Mouse (Mus musculus) liver, postnatal 0 days (tissue): ENCODE measurements around the gene Adamts17. TPM values are rescaled to one million over a fixed set of nuclear protein-coding genes. Genes with fewer than 3 reads are reported as not detected.

ENCODE experiments used
- ATAC-seq: fragments of 200-750 bp; cut with Nextera tagmentation; 2 replicates; pipeline ENCODE4 v1.8.0; 2017; ENCODE audit warnings: mild to moderate bottlenecking, moderate library complexity
- DNase-seq: peaks from one replicate; pipeline ENCODE4 v3.0.0-alpha.2; 2016
- H3K27ac ChIP-seq: fragments of 300-500 bp; sonication (generic); 2 replicates; pipeline ENCODE4 v1.5.1; 2014; ENCODE audit warnings: antibody characterized with exemption, moderate library complexity, mild to moderate bottlenecking, low read depth
- H3K27me3 ChIP-seq: fragments of 300-500 bp; sonication (generic); 2 replicates; pipeline ENCODE4 v1.6.1; 2014; ENCODE audit warnings: low read length, control low read depth, mixed read lengths; ENCODE audit not compliant: insufficient read depth
- H3K36me3 ChIP-seq: fragments of 300-500 bp; sonication (generic); replicated peaks from 2 replicates; pipeline ENCODE4 v1.6.1; 2014; ENCODE audit warnings: mild to moderate bottlenecking, control low read depth, low read length, moderate library complexity, mixed read lengths; ENCODE audit not compliant: insufficient read depth
- H3K4me1 ChIP-seq: fragments of 300-500 bp; sonication (generic); 2 replicates; pipeline ENCODE4 v1.6.1; 2014; ENCODE audit warnings: antibody characterized with exemption, mild to moderate bottlenecking, control low read depth; ENCODE audit not compliant: insufficient read depth
- H3K4me2 ChIP-seq: fragments of 300-500 bp; sonication (generic); 2 replicates; pipeline ENCODE4 v1.6.1; 2014; ENCODE audit warnings: low read depth, mild to moderate bottlenecking, low read length, moderate library complexity, mixed read lengths
- H3K4me3 ChIP-seq: fragments of 300-500 bp; sonication (generic); 2 replicates; pipeline ENCODE4 v1.5.1; 2014; ENCODE audit warnings: low read depth, low read length
- H3K9ac ChIP-seq: fragments of 300-500 bp; sonication (generic); replicated peaks from 2 replicates; pipeline ENCODE4 v1.6.1; 2014; ENCODE audit warnings: mild to moderate bottlenecking, moderate library complexity
- H3K9me3 ChIP-seq: fragments of 300-500 bp; sonication (generic); 2 replicates; pipeline ENCODE4 v1.6.1; 2016; ENCODE audit warnings: mild to moderate bottlenecking, control low read depth, low read length, mixed read lengths
- CTCF ChIP-seq: sonication (generic); IDR thresholded peaks from 2 replicates; pipeline ENCODE4 v1.5.1; 2016; ENCODE audit warnings: antibody characterized with exemption, low read depth
- EP300 ChIP-seq: IDR thresholded peaks from 2 replicates; pipeline ENCODE4 v1.6.1; 2016; ENCODE audit warnings: antibody characterized with exemption, low read depth, mild to moderate bottlenecking
- WGBS: fragments of 180-500 bp; shearing (Covaris S2); extraction: QIAGEN DNeasy Blood & Tissue Kit; methylation state at CpG from one replicate; pipeline ENCODE4 v1.1.7; 2014; ENCODE audit not compliant: insufficient replicate concordance; 5-methylcytosine and 5-hydroxymethylcytosine counted together
- polyA plus RNA-seq: library from polyadenylated mRNA; unstranded; fragments of >200 nt; fragmentation: Nextera tagmentation; extraction: Ambion mirVana; gene quantifications from 2 replicates; pipeline ENCODE4 v1.2.1, GENCODE M21; 2015

The Adamts17 gene
- polyA plus RNA-seq, 1 experiment from 2014 or later: 0.05 TPM

- Histone ChIP-seq H3K9ac (no peak overlapping the region), H3K27ac (no peak overlapping the region), H3K36me3 (no peaks in the 10 kb centered on the region), H3K4me3 (no peak overlapping the region), H3K4me2 (no peak overlapping the region), H3K4me1 (no peaks in the 10 kb centered on the region), H3K27me3 (no peaks in the 10 kb centered on the region), H3K9me3 (no peaks in the 10 kb centered on the region)
- ATAC-seq (no peak), DNase-seq (no peak)
- no peak for TF ChIP-seq CTCF
- no peak for TF ChIP-seq EP300
- WGBS: 79% methylated on average over 3 of the region's 3 CpGs
Measured at GRCm38 (mm10) chr7:67041685-67042084, 202.2 kb downstream of the Adamts17 start.

GRCm38 (mm10) chr7:67044121-67044817 is 204.7 kb downstream of the Adamts17 start:
- Histone ChIP-seq H3K4me3 (no peak overlapping the region), H3K36me3 (no peaks in the 10 kb centered on the region), H3K27ac (no peak overlapping the region), H3K9ac (no peak overlapping the region), H3K27me3 (no peaks in the 10 kb centered on the region), H3K4me1 (no peaks in the 10 kb centered on the region), H3K9me3 (no peaks in the 10 kb centered on the region), H3K4me2 (no peak overlapping the region)
- DNase-seq: no peak
- no peak for TF ChIP-seq EP300
- TF ChIP-seq CTCF: no peak
- no peak for ATAC-seq
- 79% methylated on average over 15 of the region's 15 CpGs for WGBS

- Histone ChIP-seq H3K9me3 (no peaks in the 10 kb centered on the region), H3K36me3 (no peaks in the 10 kb centered on the region), H3K9ac (no peak overlapping the region), H3K4me2 (no peak overlapping the region), H3K27ac (no peak overlapping the region), H3K27me3 (no peaks in the 10 kb centered on the region), H3K4me1 (no peaks in the 10 kb centered on the region), H3K4me3 (no peak overlapping the region)
- DNase-seq (no peak), ATAC-seq (no peak)
- 86% methylated on average over 6 of the region's 6 CpGs for WGBS
- no peak for TF ChIP-seq CTCF
- TF ChIP-seq EP300: no peak
Measured at GRCm38 (mm10) chr7:67045202-67045601, 205.7 kb downstream of the Adamts17 start.

GRCm38 (mm10) chr7:67049206-67049605 is 209.7 kb downstream of the Adamts17 start:
- WGBS: 65% methylated on average over 2 of the region's 2 CpGs

GRCm38 (mm10) chr7:67050424-67050823 is 210.9 kb downstream of the Adamts17 start:
- TF ChIP-seq CTCF: no peak
- no peak for TF ChIP-seq EP300
- no peak overlapping the region for H3K9ac ChIP-seq
- no peak overlapping the region for H3K27ac ChIP-seq
- no peaks in the 10 kb centered on the region for H3K36me3 ChIP-seq
- H3K4me3 ChIP-seq: no peak overlapping the region
- ATAC-seq: no peak
- no peak overlapping the region for H3K4me2 ChIP-seq
- WGBS: 84% methylated on average over 3 of the region's 3 CpGs
- DNase-seq: no peak
- no peaks in the 10 kb centered on the region for H3K27me3 ChIP-seq
- peaks cover 2% of the 10 kb centered on the region; the same call in 1 of the 2 replicates for H3K4me1 ChIP-seq
- H3K9me3 ChIP-seq: no peaks in the 10 kb centered on the region

More at GRCm38 (mm10) chr7:67049206-67049605, 209.7 kb downstream of the Adamts17 start:
- DNase-seq (no peak), ATAC-seq (no peak)
- Histone ChIP-seq H3K9ac (no peak overlapping the region), H3K36me3 (no peaks in the 10 kb centered on the region), H3K4me3 (no peak overlapping the region), H3K4me1 (peaks cover 2% of the 10 kb centered on the region; the same call in 1 of the 2 replicates), H3K4me2 (no peak overlapping the region), H3K9me3 (no peaks in the 10 kb centered on the region), H3K27me3 (no peaks in the 10 kb centered on the region), H3K27ac (no peak overlapping the region)
- TF ChIP-seq EP300 (no peak), CTCF (no peak)

GRCm38 (mm10) chr7:67051089-67051718 is 211.7 kb downstream of the Adamts17 start:
- H3K27ac ChIP-seq: no peak overlapping the region
- ATAC-seq (no peak), DNase-seq (no peak)
- H3K4me2 ChIP-seq: no peak overlapping the region
- H3K4me1 ChIP-seq: peaks cover 2% of the 10 kb centered on the region; the same call in 1 of the 2 replicates
- H3K27me3 ChIP-seq: no peaks in the 10 kb centered on the region
- no peaks in the 10 kb centered on the region for H3K36me3 ChIP-seq
- no peak overlapping the region for H3K4me3 ChIP-seq
- WGBS: 23% methylated on average over 7 of the region's 7 CpGs
- no peaks in the 10 kb centered on the region for H3K9me3 ChIP-seq
- no peak overlapping the region for H3K9ac ChIP-seq
- no peak for TF ChIP-seq CTCF
- TF ChIP-seq EP300: no peak
